Mouse (Mus musculus) midbrain, embryonic 14.5 days (tissue): ENCODE results near the gene A2m. TPM values are rescaled to one million over a fixed set of nuclear protein-coding genes. Genes with fewer than 3 reads are reported as not detected.

Experiments
- ATAC-seq: fragments of 200-750 bp; cut with Nextera tagmentation; 2 replicates; pipeline ENCODE4 v1.8.0; 2017; ENCODE audit warnings: moderate number of reproducible peaks, moderate library complexity; ENCODE audit not compliant: low FRiP score, low TSS enrichment
- DNase-seq: peaks from one replicate; pipeline ENCODE4 v3.0.0-alpha.2; 2015
- H3K27ac ChIP-seq: fragments of 300-500 bp; sonication (generic); replicated peaks from 2 replicates; pipeline ENCODE4 v1.5.1; 2014; ENCODE audit warnings: mild to moderate bottlenecking, low read depth, low read length, moderate library complexity
- H3K27me3 ChIP-seq: fragments of 300-500 bp; sonication (generic); 2 replicates; pipeline ENCODE4 v1.6.1; 2014; ENCODE audit warnings: low read length, control low read depth, mixed read lengths; ENCODE audit not compliant: control insufficient read depth, insufficient read depth
- H3K36me3 ChIP-seq: fragments of 300-500 bp; sonication (generic); 2 replicates; pipeline ENCODE4 v1.6.1; 2014; ENCODE audit warnings: low read length, control low read depth; ENCODE audit not compliant: control insufficient read depth, insufficient read depth
- H3K4me1 ChIP-seq: fragments of 300-500 bp; sonication (generic); 2 replicates; pipeline ENCODE4 v1.6.1; 2014; ENCODE audit warnings: mild to moderate bottlenecking, antibody characterized with exemption, low read length, control low read depth; ENCODE audit not compliant: control insufficient read depth, insufficient read depth
- H3K4me2 ChIP-seq: fragments of 300-500 bp; sonication (generic); 2 replicates; pipeline ENCODE4 v1.6.1; 2014; ENCODE audit warnings: mild to moderate bottlenecking, low read length, moderate library complexity
- H3K4me3 ChIP-seq: fragments of 300-500 bp; sonication (generic); replicated peaks from 2 replicates; pipeline ENCODE4 v1.5.1; 2014; ENCODE audit warnings: low read depth, low read length
- H3K9ac ChIP-seq: fragments of 300-500 bp; sonication (generic); replicated peaks from 2 replicates; pipeline ENCODE4 v1.6.1; 2014; ENCODE audit warnings: mild to moderate bottlenecking, low read length, moderate library complexity
- H3K9me3 ChIP-seq: fragments of 300-500 bp; sonication (generic); 2 replicates; pipeline ENCODE4 v1.6.1; 2016; ENCODE audit warnings: low read length, control low read depth, mixed read lengths; ENCODE audit not compliant: control insufficient read depth
- WGBS: fragments of 180-500 bp; shearing (Covaris S2); extraction: QIAGEN DNeasy Blood & Tissue Kit; methylation state at CpG from one replicate; pipeline ENCODE4 v1.1.7; 2014; 5-methylcytosine and 5-hydroxymethylcytosine counted together
- polyA plus RNA-seq: library from polyadenylated mRNA; unstranded; fragments of >200 nt; fragmentation: Nextera tagmentation; extraction: Ambion mirVana; gene quantifications from 2 replicates; pipeline ENCODE4 v1.2.1, GENCODE M21; 2014

The A2m gene
- polyA plus RNA-seq, 1 experiment from 2014 or later: 17.1 TPM

GRCm38 (mm10) chr6:121648499-121648898 lies 13.3 kb downstream of the A2m start:
- Histone ChIP-seq H3K27ac (no peak overlapping the region), H3K4me3 (no peak overlapping the region), H3K9me3 (no peaks in the 10 kb centered on the region), H3K27me3 (no peaks in the 10 kb centered on the region), H3K9ac (no peak overlapping the region), H3K4me2 (no peak overlapping the region), H3K4me1 (no peaks in the 10 kb centered on the region), H3K36me3 (no peaks in the 10 kb centered on the region)
- DNase-seq (no peak), ATAC-seq (no peak)
- WGBS: 80% methylated on average over 11 of the region's 11 CpGs

Other genes with a start within 250 kb of the A2m start
- 11.2 and 11.6 TPM in 2 replicates for gene Iqsec3, start 161.7 kb upstream of the A2m start, polyA plus RNA-seq
- 0.04 TPM in 1 of 2 replicates, not detected in the other for gene Gm7298, start 97.6 kb downstream of the A2m start, polyA plus RNA-seq
- gene Mug1, start 203.2 kb downstream of the A2m start, polyA plus RNA-seq: not detected in 2 replicates